Mouse (Mus musculus): Measurements from ENCODE around the gene Chrd. TPM values are rescaled to one million over a fixed set of nuclear protein-coding genes. Genes with fewer than 3 reads are reported as not detected.
A peak's percentile ranks its signal among the peaks of the same experiment; 100 is the strongest.

Gene Chrd
- 10 to 100 TPM; 36.4 to 45.8 TPM for total RNA-seq (2021)
- long read RNA-seq, experiment 1, partial matches to known transcripts, result 6 of 24 reads
- long read RNA-seq, experiment 1, other reads (novel, unspliced or antisense), result 16 of 24 reads
- long read RNA-seq, experiment 2, partial matches to known transcripts, result 7 of 30 reads
- long read RNA-seq, experiment 2, other reads (novel, unspliced or antisense), result 21 of 30 reads

DNA sequence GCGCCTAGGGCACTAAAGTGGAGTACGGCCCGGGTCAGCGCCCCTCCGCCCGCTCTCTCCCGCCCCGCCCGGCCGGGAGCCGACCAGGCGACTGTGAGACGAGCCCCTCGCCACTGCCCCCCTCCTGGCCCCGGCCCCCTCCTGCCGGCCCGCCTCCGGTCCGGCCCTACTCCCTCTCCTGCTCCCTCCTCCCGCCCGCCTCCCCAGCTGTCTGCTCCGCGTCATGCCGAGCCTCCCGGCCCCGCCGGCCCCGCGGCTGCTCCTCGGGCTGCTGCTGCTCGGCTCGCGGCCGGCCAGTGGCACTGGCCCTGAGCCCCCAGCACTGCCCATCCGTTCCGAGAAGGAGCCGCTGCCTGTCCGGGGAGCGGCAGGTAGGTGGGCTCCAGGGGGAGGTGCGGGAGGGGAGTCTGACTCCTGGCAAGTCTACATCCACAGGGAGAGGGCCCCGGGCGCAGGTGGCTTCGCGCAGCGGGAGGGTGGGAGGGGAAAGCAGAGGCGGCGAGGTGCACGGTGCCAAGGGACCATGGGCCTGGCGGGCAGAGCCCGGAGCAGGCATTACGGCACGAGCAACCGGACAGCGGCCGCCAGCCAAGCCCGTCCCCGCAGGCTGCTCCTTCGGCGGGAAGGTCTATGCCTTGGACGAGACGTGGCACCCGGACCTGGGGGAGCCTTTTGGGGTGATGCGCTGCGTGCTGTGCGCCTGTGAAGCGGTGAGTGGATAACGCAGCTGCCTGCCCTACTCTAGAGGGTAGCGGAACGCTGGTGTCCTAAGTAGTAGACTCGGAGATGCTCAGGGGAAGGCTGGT, at the start of gene Chrd:
TSS of gene Chrd (plus strand) at position 203 of the 806 bp plus-strand sequence.
- peak in 1 of 2 experiments; percentile 70 for DNase-seq (ENCODE audit: low spot score in 2 of 2)

DNA sequence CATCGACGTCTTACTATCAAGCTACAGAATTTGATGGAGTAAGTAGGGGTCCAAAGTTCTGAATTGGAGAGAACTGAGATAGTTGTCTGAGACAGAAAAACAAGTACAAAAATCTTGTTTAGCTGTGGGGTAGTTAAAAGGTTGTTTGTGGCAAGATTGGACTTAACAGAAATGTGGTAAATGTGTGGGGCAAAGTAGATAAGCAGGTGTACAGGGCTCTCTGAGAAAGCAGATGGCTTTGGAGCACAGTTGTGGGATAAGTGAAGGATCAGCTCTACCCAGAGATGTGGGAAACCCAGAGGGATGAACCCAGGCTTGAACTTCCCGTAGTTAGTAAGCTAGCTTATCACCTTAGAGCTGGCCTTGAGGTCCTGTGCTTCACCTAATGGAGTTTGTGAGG, 42.2 kb upstream of the Chrd start:
- DNase-seq (ENCODE audit: low spot score in 2 of 2), result no peak

DNA sequence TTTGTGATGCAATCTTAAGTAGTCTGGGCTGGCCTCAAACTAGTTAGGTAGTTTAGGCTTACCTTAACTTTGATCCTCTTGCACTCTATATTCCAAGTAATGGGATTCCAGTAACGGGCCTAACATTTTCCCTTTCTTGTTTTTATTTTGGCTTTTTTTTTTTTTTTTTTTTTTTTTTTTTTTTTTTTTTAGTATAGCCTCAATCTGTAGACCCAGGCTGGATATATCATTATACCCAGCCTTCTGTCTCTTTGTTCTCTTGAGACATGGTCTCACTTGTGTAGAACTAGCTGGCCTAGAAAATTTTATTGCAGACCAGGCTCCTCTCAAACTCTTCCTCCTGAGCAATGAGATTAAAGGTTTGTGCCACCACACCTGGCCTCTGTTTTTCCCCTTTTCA, 41.3 kb upstream of the Chrd start:
- no peak for DNase-seq (ENCODE audit: low spot score in 2 of 2)

DNA sequence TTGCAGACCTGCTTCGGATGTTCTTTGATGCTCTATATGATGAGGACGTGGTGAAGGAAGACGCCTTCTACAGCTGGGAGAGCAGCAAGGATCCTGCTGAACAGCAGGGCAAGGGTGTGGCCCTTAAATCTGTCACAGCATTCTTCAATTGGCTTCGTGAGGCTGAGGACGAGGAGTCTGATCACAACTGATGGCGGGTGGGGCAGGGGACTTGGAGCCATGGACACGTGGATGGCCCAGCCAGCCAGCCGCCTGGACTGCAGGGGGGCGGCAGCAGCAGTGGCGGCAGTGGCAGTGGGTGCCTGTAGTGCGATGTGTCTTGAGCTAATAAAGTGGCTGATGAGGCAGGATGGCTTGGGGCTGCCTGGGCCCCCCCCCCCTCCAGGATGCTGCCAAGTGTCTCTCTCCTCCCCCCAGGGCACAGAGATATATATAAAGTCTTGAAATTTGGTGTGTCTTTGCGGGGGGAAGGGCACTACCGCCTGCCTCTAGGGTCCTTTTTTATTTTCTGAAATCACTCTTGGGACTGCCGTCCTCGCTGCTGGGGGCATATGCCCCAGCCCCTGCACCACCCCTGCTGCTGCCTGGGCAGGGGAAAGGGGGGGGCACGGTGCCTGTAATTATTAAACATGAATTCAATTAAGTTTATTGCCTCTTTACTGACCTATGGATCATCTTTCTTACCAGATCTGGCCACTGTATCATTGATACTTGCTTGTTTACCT, 40.5 kb upstream of the Chrd start:
- peak; percentile 18 to 31 for DNase-seq (ENCODE audit: low spot score in 2 of 2)

DNA sequence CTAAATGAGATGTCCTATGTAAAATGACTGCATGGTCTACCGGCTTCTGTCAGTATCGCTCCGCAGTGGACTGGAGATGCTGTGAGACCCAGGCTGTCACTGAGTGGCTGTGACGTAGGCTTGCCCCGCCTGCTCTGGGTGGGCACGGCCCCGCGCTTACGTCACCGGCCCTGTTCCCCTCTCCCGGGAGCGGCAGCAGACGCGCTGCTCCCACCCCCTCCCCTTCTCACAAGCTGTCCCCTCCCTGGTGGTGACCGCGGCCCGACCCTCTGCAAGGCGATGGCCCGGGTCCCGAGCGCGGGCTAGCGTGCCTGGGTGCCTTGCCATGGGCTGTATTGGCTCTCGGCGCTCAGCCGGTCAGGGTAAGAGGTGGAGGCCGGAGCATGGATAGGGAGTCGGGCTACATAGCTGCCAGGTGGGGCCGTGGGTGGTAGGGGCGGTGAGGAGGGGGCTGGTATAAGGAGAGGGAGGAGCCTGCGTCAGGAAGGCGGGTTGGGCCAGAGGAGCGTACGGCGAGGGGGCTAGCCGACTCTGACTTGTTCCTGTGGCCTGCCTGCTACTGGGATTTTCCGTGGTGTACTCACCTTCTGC, 39.7 kb upstream of the Chrd start, which contains the start of gene Fam131a:
TSS of gene Fam131a (plus strand) at position 131 of the 591 bp plus-strand sequence.
- DNase-seq (ENCODE audit: low spot score in 2 of 2), result peak; percentile 91 to 97

DNA sequence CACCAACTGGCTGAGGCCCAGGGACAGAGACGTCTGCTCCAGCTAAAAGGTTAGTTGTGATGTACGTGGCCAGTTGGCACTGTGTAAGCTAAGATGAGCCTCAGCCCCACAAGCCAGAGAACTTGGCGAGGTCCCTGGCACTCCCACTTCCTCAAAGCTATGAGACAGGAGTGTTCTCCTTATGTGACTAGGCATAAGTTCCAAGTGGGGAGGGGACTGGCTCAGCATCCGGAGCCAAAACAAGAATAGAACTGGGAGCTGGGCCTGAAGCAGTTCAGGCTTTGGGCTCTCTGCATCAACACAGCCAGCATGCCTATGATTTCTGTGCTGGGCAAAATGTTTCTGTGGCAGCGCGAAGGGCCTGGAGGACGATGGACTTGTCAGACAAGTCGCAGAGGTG, 38.1 kb upstream of the Chrd start:
- DNase-seq (ENCODE audit: low spot score in 2 of 2), result peak; percentile 67 to 89

DNA sequence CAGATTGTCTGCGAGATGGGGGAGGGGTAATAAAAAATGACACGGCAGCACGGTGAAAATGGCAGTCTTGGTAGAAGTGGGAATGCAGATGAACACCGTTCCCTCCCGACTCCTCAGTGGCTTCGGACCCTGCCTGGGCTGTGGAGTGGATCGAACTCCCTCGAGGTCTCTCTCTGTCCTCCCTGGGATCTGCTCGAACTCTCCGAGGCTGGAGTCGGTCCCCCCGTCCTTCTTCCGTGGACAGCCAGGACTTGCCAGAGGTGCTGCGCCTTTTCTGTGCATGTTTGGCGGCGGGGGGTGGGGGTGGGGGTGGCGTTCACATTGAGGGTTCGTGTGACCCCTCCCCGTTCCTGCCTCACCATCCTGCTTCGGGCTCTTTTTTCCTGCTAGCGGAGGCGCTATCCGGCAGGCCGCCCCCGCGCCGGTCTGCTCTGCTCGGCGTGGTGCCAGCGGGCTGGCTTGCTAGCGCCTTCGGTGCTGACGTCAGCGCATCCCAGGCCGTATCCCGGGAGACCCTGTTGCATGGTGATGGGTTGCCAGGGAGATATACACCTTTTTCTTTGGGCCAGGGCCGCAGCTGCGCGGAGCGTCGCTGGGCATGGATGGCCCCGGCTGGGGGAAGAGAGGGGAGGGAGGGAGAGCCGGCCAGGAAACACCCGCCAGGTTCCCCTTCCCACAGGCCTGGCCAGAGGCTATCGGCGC, 37.2 kb upstream of the Chrd start:
- peak; percentile 97 to 99 for DNase-seq (ENCODE audit: low spot score in 2 of 2)

DNA sequence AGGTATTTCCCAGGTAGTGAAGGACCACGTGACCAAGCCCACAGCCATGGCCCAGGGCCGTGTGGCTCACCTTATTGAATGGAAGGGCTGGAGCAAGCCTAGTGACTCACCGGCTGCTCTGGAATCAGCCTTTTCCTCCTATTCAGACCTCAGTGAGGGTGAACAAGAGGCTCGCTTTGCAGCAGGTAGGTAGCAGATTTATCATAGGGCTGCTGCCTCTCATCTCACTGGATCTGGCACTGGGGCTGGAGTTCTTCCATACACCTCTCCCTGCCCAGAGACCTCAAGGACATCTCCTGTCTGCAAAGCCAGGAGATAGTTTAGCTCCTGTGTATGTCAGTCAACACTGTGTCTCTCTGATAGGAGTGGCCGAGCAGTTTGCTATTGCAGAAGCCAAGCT, 33.7 kb upstream of the Chrd start:
- DNase-seq (ENCODE audit: low spot score in 2 of 2), result no peak

DNA sequence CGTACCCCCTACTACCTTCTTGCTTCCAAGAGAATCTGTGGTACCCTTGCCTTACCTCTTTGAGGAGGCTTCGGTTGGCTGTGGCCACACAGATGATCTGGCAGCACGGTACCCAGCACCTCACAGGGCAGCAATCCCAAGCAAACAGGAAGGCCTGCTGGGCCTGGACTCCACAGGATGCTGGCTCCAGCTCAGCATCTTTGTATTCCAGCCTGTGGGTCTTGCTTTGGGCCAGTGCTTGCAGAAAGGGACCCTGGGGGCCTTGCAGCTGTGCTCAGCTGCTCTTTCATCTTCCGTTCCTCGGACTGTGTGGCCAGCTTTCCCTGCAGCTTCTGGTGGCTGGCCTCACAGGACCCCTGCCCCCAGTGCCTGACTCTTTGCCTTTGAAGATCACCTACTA, 32.9 kb upstream of the Chrd start:
- peak; percentile 11 to 37 for DNase-seq (ENCODE audit: low spot score in 2 of 2)

DNA sequence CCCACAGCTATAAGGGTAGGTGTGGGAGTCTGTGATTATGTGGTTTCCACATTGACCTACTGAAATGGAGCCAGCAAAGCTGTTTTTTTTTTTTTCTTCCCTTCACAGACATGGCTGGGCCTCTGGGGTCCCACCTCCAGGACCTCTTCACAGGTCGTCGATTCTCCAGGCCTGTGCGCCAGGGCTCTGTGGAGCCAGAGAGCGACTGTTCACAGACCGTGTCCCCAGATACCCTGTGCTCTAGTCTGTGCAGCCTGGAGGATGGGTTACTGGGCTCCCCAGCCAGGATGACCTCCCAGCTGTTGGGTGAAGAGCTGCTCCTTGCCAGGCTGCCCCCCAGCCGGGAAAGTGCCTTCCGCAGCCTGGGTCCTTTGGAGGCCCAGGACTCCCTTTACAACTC, 31.6 kb upstream of the Chrd start:
- peak; percentile 15 to 17 for DNase-seq (ENCODE audit: low spot score in 2 of 2)

DNA sequence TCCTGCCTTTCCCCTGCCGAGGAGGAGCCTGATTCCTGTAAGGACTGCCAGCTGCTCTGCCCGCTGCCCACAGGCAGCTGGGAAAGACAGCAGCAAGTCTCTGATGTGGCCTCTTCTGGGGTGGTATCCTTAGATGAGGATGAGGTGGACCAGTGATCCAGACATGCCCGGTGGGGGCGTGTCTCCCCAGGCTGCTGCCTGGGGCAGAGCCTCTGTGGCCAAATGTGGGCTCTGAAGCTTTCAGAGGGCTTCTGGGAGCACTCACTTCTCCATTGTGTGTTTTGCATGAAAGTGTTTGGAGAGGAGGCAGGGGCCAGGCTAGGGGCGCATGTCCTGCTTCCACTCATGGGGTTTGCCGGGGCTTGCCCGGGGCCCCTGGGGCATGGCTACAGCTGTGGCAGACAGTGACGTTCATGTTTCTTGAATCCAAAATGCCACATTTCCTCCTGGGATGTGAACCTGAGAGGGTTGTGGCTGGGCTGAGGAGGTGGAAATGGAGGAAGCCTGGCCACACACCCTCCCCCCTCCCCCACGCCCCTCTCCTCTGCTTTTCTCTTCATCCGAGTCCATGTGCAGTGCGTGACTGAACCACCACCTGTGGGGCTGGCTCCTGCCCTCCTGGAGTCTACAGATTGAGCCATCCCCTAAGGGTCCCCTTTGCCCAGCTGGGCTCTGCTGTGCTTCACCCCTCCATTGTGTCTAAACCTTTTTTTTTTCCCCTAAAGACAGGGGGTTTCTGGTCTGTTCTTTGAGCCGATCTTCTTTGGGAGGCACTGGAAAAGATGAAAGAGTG, 31.0 kb upstream of the Chrd start:
- DNase-seq (ENCODE audit: low spot score in 2 of 2), result peak in 1 of 2 experiments; percentile 8

DNA sequence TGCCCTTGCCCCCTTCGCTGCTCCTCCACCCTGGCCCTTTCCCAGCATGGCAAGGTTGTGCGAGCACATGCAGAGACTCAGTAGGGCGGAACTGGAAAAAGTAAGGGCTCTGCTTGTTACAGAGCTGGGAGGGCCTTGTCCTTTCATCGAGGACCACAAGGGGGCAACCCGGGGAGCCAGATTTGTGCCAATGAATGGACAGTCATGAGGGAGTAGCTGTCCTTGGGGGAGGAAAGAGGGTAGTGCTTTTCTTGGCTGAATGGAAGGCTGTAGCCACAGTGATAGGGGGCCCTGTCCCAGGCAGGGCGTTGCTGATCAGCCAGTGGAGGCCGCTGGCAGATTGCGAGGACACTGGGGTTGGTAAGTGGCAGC, 30.4 kb upstream of the Chrd start:
- DNase-seq (ENCODE audit: low spot score in 2 of 2), result peak; percentile 69 to 76

DNA sequence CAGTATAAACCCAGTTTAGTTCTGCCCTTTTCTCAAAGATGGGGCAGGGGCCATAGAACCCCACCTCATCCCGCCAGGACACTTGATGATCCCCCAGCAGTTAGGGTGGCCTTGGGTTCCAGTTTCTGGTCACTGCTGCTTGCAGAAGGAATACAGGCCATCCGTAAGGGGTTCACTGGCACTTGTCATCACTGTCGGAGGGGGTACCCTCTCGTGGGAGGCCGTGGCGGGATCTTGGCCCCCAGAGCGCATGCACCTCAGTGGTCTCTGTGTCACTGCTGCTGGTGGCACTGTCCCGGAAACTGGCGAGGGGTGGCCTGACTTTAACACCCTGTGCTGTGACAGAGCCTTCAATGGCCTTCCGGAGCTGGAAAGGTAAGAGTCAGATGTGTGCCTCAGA, 29.9 kb upstream of the Chrd start:
- peak; percentile 13 to 17 for DNase-seq (ENCODE audit: low spot score in 2 of 2)

DNA sequence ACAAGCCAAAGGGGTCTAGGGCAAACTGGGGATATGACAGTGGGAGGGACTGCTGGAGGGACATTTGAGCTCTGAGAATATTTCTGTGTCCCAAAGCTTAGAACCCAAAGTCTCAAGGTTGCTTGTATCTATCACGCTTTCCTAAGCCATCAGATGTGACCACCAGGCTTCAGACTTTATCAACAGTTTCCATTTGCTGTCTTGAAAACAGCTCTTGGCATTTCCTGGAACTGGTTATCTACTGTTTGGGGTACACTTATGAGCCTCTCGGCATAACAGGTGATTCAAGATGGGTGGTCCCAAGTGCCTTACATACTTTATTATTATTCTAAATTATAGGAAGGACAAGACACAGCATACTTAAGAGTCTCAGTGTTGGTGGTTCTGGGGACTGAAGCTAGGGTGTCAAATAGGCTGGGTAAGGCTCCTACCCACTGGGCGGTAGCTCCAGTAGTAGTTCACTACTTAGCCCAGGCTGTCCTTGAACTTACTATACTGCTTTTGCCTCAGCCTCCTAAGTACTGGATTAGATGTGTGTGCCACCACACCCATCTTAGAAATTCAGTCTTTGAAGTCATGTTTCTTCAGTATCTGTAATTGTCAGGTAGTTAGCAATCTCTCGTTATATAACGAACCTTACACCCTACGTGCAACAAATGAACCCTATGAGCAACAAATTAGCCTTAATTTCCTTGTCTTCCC, 29.1 kb upstream of the Chrd start:
- DNase-seq (ENCODE audit: low spot score in 2 of 2), result peak in 1 of 2 experiments; percentile 12

DNA sequence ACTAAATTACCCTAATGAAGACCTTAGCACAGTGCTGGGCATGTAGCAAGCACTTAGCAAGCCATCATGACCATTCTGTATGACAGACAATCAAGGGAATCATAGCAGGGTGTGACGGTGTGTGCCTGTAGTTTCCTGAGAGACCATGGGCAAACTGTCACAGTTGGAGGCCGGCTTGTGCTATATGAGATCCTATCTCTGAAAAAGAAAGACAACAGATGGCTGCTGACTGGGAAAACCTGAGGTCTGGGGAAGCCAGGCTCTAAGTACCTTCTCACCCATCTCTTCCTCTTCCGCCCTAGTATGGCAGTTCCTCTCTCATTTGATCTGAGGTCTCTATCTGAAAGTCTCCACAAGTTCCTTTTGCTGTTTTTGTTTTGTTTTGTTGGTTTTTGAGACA, 27.1 kb upstream of the Chrd start:
- peak in 1 of 2 experiments; percentile 16 for DNase-seq (ENCODE audit: low spot score in 2 of 2)

DNA sequence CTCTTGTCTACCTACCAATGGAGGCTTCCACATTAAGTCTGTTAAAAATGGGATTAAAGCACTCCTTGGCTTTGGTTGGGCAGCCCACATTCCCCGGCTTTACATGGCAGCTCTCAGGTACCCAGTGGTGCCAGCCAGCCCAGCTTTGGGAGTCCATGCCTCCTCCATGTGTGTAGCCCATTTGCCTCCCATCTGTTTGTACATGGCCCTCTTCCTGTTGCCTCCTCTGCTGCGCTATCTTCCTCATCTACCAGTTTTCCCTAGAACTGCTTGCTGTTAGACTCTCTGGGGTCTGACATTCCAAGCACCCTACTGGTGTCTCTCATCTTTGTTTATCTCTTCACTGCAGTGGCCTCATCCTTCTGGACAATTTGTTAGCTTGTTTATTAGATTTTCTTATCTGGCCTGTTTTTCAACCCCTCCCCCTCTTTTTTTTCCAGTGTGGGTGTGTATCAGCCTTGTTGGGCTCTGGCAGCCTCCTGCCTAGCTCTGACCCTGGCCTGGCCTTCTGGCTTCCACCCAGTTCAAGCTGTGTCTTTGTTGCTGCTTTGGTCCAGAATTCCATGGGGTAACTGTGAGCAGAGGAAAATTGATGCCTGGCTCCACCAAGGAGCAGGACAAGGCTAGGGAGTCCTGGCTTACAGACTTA, 26.4 kb upstream of the Chrd start:
- DNase-seq (ENCODE audit: low spot score in 2 of 2), result peak; percentile 45 to 59

DNA sequence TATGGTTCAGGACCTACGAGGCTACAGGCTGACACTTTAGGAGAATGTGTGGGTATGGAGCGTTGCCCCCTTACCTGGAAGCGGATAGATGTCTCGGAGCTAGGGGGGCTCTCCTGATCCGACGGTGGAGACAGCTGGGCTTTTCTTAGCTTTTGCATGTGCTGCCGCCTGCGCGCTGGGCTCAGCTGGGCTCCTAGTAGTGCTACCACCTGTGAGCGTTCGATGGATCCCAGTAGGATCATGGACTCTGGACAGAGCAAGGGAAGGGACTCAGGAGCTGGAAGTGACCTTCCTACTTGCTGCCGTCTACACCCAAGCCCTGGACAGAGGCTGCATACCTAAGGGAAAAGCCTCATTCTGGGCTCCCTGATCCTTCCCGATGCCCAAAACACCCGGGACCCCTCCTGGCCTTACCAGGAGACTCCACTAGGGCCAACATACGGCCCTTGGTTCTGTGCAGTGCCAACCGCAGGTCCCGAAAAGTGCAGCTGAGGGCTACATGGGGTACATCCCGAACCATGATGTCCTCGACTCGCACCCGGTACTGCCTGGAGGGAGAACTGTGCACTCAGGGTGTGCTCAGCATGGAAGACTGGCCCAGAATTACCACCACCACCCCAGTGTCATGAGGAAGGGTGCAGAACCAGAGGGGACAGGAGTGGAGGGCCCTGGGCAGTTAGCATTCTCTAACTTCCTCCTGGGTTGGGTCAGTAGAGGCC, 24.5 kb upstream of the Chrd start:
- DNase-seq (ENCODE audit: low spot score in 2 of 2), result peak in 1 of 2 experiments; percentile 22
